Mouse (Mus musculus) hindbrain, embryonic 13.5 days (tissue): ENCODE data around the gene Fam118a. TPM values are rescaled to one million over a fixed set of nuclear protein-coding genes. Genes with fewer than 3 reads are reported as not detected.

Source experiments
- ATAC-seq: fragments of 200-750 bp; cut with Nextera tagmentation; 2 replicates; pipeline ENCODE4 v1.8.0; 2017; ENCODE audit warnings: moderate TSS enrichment; ENCODE audit not compliant: low FRiP score
- H3K27ac ChIP-seq: fragments of 300-500 bp; sonication (generic); 2 replicates; pipeline ENCODE4 v1.5.1; 2015; ENCODE audit warnings: inconsistent platforms, mild to moderate bottlenecking, moderate library complexity
- H3K27me3 ChIP-seq: fragments of 300-500 bp; sonication (generic); 2 replicates; pipeline ENCODE4 v1.6.1; 2015; ENCODE audit warnings: mild to moderate bottlenecking, inconsistent platforms
- H3K36me3 ChIP-seq: fragments of 300-500 bp; sonication (generic); 2 replicates; pipeline ENCODE4 v1.6.1; 2015; ENCODE audit warnings: mild to moderate bottlenecking, inconsistent platforms
- H3K4me1 ChIP-seq: fragments of 300-500 bp; sonication (generic); replicated peaks from 2 replicates; pipeline ENCODE4 v1.6.1; 2015; ENCODE audit warnings: inconsistent platforms
- H3K4me2 ChIP-seq: fragments of 300-500 bp; sonication (generic); 2 replicates; pipeline ENCODE4 v1.6.1; 2015; ENCODE audit warnings: inconsistent platforms, mild to moderate bottlenecking, moderate library complexity
- H3K4me3 ChIP-seq: fragments of 300-500 bp; sonication (generic); 2 replicates; pipeline ENCODE4 v1.5.1; 2015; ENCODE audit warnings: mild to moderate bottlenecking, inconsistent platforms
- H3K9ac ChIP-seq: fragments of 300-500 bp; sonication (generic); 2 replicates; pipeline ENCODE4 v1.6.1; 2015; ENCODE audit warnings: mild to moderate bottlenecking, inconsistent platforms
- H3K9me3 ChIP-seq: fragments of 300-500 bp; sonication (generic); 2 replicates; pipeline ENCODE4 v1.6.1; 2016; ENCODE audit warnings: inconsistent platforms
- WGBS: fragments of 180-500 bp; shearing (Covaris S2); methylation state at CpG from one replicate; pipeline ENCODE4 v1.1.7; 2015; 5-methylcytosine and 5-hydroxymethylcytosine counted together
- polyA plus RNA-seq: library from polyadenylated mRNA; unstranded; fragments of >200 nt; fragmentation: Nextera tagmentation; extraction: Ambion mirVana; gene quantifications from 2 replicates; pipeline ENCODE4 v1.2.1, GENCODE M21; 2015

Gene Fam118a
- polyA plus RNA-seq, 1 experiment from 2014 or later, result 26.7 TPM

GRCm38 (mm10) chr15:84995041-84995440 is 33.7 kb upstream of the Fam118a start:
- Histone ChIP-seq H3K9me3 (no peaks in the 10 kb centered on the region), H3K27me3 (0 out of 2 replicates have a peak, but pooled peaks cover 2% of the 10 kb centered on the region), H3K36me3 (no peaks in the 10 kb centered on the region), H3K27ac (no peak overlapping the region), H3K9ac (no peak overlapping the region), H3K4me1 (no peaks in the 10 kb centered on the region), H3K4me3 (no peak overlapping the region), H3K4me2 (no peak overlapping the region)
- no peak for ATAC-seq
- WGBS, result 59% methylated on average over 6 of the region's 6 CpGs

GRCm38 (mm10) chr15:84995967-84996366 is 32.8 kb upstream of the Fam118a start:
- no peaks in the 10 kb centered on the region for H3K9me3 ChIP-seq
- no peaks in the 10 kb centered on the region for H3K4me1 ChIP-seq
- no peak overlapping the region for H3K27ac ChIP-seq
- no peak overlapping the region for H3K4me2 ChIP-seq
- H3K36me3 ChIP-seq, result no peaks in the 10 kb centered on the region
- WGBS, result 0% methylated on average over 1 of the region's 1 CpGs
- H3K4me3 ChIP-seq, result no peak overlapping the region
- H3K9ac ChIP-seq, result no peak overlapping the region
- no peak for ATAC-seq
- 0 out of 2 replicates have a peak, but pooled peaks cover 2% of the 10 kb centered on the region for H3K27me3 ChIP-seq

- Histone ChIP-seq H3K36me3 (no peaks in the 10 kb centered on the region), H3K4me1 (peaks cover 4% of the 10 kb centered on the region; the same call in 1 of the 2 replicates), H3K9me3 (no peaks in the 10 kb centered on the region), H3K27ac (no peak overlapping the region), H3K4me3 (no peak overlapping the region), H3K4me2 (no peak overlapping the region), H3K9ac (no peak overlapping the region), H3K27me3 (peaks cover 12% of the 10 kb centered on the region)
- WGBS, result 72% methylated on average over 14 of the region's 14 CpGs
- no peak for ATAC-seq
These were observed 30.8 kb upstream of the Fam118a start for GRCm38 (mm10) chr15:84997768-84998454.

- H3K9ac ChIP-seq, result no peak overlapping the region
- ATAC-seq, result no peak
- no peaks in the 10 kb centered on the region for H3K9me3 ChIP-seq
- 62% methylated on average over 7 of the region's 7 CpGs for WGBS
- H3K36me3 ChIP-seq, result no peaks in the 10 kb centered on the region
- H3K4me2 ChIP-seq, result no peak overlapping the region
- peaks cover 12% of the 10 kb centered on the region for H3K27me3 ChIP-seq
- H3K4me3 ChIP-seq, result no peak overlapping the region
- H3K4me1 ChIP-seq, result peaks cover 4% of the 10 kb centered on the region; the same call in 1 of the 2 replicates
- no peak overlapping the region for H3K27ac ChIP-seq
These were observed 28.8 kb upstream of the Fam118a start for GRCm38 (mm10) chr15:84999911-85000310.

GRCm38 (mm10) chr15:85000984-85001982 is 27.5 kb upstream of the Fam118a start:
- no peak overlapping the region for H3K4me2 ChIP-seq
- H3K9ac ChIP-seq, result 0 out of 2 replicates have a peak overlapping the region, but pooled peaks have one; percentile 13
- H3K4me1 ChIP-seq, result peaks cover 4% of the 10 kb centered on the region; the same call in 1 of the 2 replicates
- peaks cover 12% of the 10 kb centered on the region for H3K27me3 ChIP-seq
- no peak for ATAC-seq
- no peak overlapping the region for H3K4me3 ChIP-seq
- H3K36me3 ChIP-seq, result no peaks in the 10 kb centered on the region
- 21% methylated on average over 29 of the region's 29 CpGs for WGBS
- H3K27ac ChIP-seq, result no peak overlapping the region
- no peaks in the 10 kb centered on the region for H3K9me3 ChIP-seq

- Histone ChIP-seq H3K27me3 (0 out of 2 replicates have a peak, but pooled peaks cover 2% of the 10 kb centered on the region), H3K36me3 (no peaks in the 10 kb centered on the region), H3K4me3 (no peak overlapping the region), H3K4me2 (no peak overlapping the region), H3K27ac (no peak overlapping the region), H3K9me3 (no peaks in the 10 kb centered on the region), H3K4me1 (peaks cover 10% of the 10 kb centered on the region), H3K9ac (no peak overlapping the region)
- WGBS, result 84% methylated on average over 8 of the region's 8 CpGs
- ATAC-seq, result no peak
These were observed 19.1 kb upstream of the Fam118a start for GRCm38 (mm10) chr15:85009666-85010065.

GRCm38 (mm10) chr15:85011895-85012661 is 16.7 kb upstream of the Fam118a start:
- Histone ChIP-seq H3K4me3 (no peak overlapping the region), H3K27ac (0 out of 2 replicates have a peak overlapping the region, but pooled peaks have one; percentile 40), H3K4me1 (peaks cover 13% of the 10 kb centered on the region), H3K36me3 (no peaks in the 10 kb centered on the region), H3K27me3 (peaks cover 18% of the 10 kb centered on the region), H3K9me3 (no peaks in the 10 kb centered on the region), H3K4me2 (no peak overlapping the region), H3K9ac (0 out of 2 replicates have a peak overlapping the region, but pooled peaks have one; percentile 24)
- WGBS, result 37% methylated on average over 19 of the region's 19 CpGs
- no peak for ATAC-seq

GRCm38 (mm10) chr15:85012662-85013054 is 16.1 kb upstream of the Fam118a start:
- WGBS, result 50% methylated on average over 2 of the region's 2 CpGs
- H3K4me2 ChIP-seq, result no peak overlapping the region
- no peaks in the 10 kb centered on the region for H3K36me3 ChIP-seq
- no peak overlapping the region for H3K27ac ChIP-seq
- H3K27me3 ChIP-seq, result peaks cover 22% of the 10 kb centered on the region
- no peak overlapping the region for H3K4me3 ChIP-seq
- H3K9ac ChIP-seq, result no peak overlapping the region
- peaks cover 15% of the 10 kb centered on the region for H3K4me1 ChIP-seq
- ATAC-seq, result no peak
- no peaks in the 10 kb centered on the region for H3K9me3 ChIP-seq

- no peaks in the 10 kb centered on the region for H3K36me3 ChIP-seq
- H3K9me3 ChIP-seq, result no peaks in the 10 kb centered on the region
- 82% methylated on average over 11 of the region's 11 CpGs for WGBS
- H3K9ac ChIP-seq, result no peak overlapping the region
- H3K4me3 ChIP-seq, result no peak overlapping the region
- H3K4me2 ChIP-seq, result no peak overlapping the region
- peaks cover 24% of the 10 kb centered on the region for H3K27me3 ChIP-seq
- ATAC-seq, result no peak
- H3K4me1 ChIP-seq, result peaks cover 15% of the 10 kb centered on the region
- no peak overlapping the region for H3K27ac ChIP-seq
These were observed 13.0 kb upstream of the Fam118a start for GRCm38 (mm10) chr15:85015771-85016170.

- Histone ChIP-seq H3K4me2 (peak within 1 kb of the TSS; percentile 41), H3K9me3 (no peaks in the 10 kb centered on the region), H3K27ac (no peak within 1 kb of the TSS), H3K27me3 (peaks cover 24% of the 10 kb centered on the region), H3K36me3 (no peaks in the 10 kb centered on the region), H3K4me3 (0 out of 2 replicates have a peak within 1 kb of the TSS, but pooled peaks have one; percentile 5), H3K4me1 (peaks cover 10% of the 10 kb centered on the region; the same call in 1 of the 2 replicates), H3K9ac (peak within 1 kb of the TSS; percentile 49; the same call in 1 of the 2 replicates)
- peak; percentile 66; the same call in 1 of the 2 replicates for ATAC-seq
- 8% methylated on average over 21 of the region's 21 CpGs for WGBS
These were observed 11.6 kb upstream of the Fam118a start, which contains the start of gene Upk3a for GRCm38 (mm10) chr15:85016951-85017664. Gene Upk3a, plus strand, starts transcription at chr15:85017141.

GRCm38 (mm10) chr15:85022211-85022610 is 6.5 kb upstream of the Fam118a start:
- Histone ChIP-seq H3K9me3 (no peaks in the 10 kb centered on the region), H3K9ac (no peak overlapping the region), H3K4me1 (0 out of 2 replicates have a peak, but pooled peaks cover under 1% of the 10 kb centered on the region), H3K27ac (no peak overlapping the region), H3K4me2 (no peak overlapping the region), H3K4me3 (no peak overlapping the region), H3K27me3 (peaks cover 8% of the 10 kb centered on the region), H3K36me3 (no peaks in the 10 kb centered on the region)
- WGBS, result 73% methylated on average over 4 of the region's 4 CpGs
- no peak for ATAC-seq
